Mouse (Mus musculus) layer of hippocampus, adult 2 months (tissue): Measurements from ENCODE around the gene Snn. TPM values are rescaled to one million over a fixed set of nuclear protein-coding genes. Genes with fewer than 3 reads are reported as not detected.
"Not testable (repeated sequence)": the region's sequence is repeated elsewhere in the genome, so short reads cannot be mapped to it uniquely, and the experiment has no call there.

ENCODE experiments used
- DNase-seq, 2 experiments: peaks; one replicate each; pipeline ENCODE4 v3.0.0; 2022; ENCODE audit warnings: low spot score in 2 of 2
- H3K27ac ChIP-seq: fragments of 200-600 bp; 2 replicates; pipeline ENCODE4 v1.8.1; 2022
- H3K4me3 ChIP-seq: fragments of 200-600 bp; 2 replicates; pipeline ENCODE4 v1.8.1; 2022; ENCODE audit warnings: mild to moderate bottlenecking
- CTCF ChIP-seq: fragments of 200-600 bp; conservative IDR thresholded peaks from 2 replicates; pipeline ENCODE4 v1.8.1; 2022; ENCODE audit warnings: antibody characterized with exemption, mild to moderate bottlenecking, moderate library complexity
- long read RNA-seq, 2 experiments: library from polyadenylated mRNA; stranded (forward); transcript quantifications; one replicate each; pipeline ENCODE4 v2.0.0; 2021; ENCODE audit warnings: borderline mapping rate in 2 of 2
- total RNA-seq, 2 experiments: library from RNA; stranded (reverse); gene quantifications; 2 replicates each; pipeline ENCODE4 v1.2.3; 2021

The Snn gene
- total RNA-seq = 100 to 1,000 TPM; 171 TPM
- long read RNA-seq, experiment 1, transcript Snn-201 (2 exons, 2,872 nt) = major isoform, 67 of 90 reads
- long read RNA-seq, experiment 1, partial matches to known transcripts = 21 of 90 reads
- long read RNA-seq, experiment 1, other reads (novel, unspliced or antisense) = 2 of 90 reads
- long read RNA-seq, experiment 2, transcript Snn-201 (2 exons, 2,872 nt) = major isoform, 81 of 114 reads
- long read RNA-seq, experiment 2, partial matches to known transcripts = 30 of 114 reads
- long read RNA-seq, experiment 2, other reads (novel, unspliced or antisense) = 3 of 114 reads

DNA sequence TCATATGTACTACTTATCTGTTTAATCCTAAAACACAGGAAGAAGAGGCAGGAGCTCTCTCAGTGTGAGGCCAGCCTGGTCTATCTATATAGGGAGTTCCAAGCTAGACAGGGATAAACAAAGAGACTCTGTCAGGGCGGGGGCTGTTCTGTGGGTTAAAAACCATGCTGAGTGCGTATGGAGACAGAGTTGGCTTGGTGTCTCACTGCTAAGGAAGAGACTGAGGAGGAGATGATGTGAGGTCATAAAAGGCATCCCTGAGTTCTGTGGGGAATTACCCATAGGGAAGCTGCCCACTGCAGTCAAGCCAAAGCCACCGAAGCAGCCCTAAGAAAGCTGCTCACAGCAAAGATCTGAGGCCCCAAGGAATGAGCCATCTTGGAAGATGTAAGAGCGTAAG lies at the start of gene Snn:
Gene Snn (plus strand): TSS at position 301 of the 400 bp plus-strand sequence.
- DNase-seq = no peak
- Histone ChIP-seq H3K4me3 (no peak within 1 kb of the TSS), H3K27ac (no peak within 1 kb of the TSS)
- no peak for TF ChIP-seq CTCF

DNA sequence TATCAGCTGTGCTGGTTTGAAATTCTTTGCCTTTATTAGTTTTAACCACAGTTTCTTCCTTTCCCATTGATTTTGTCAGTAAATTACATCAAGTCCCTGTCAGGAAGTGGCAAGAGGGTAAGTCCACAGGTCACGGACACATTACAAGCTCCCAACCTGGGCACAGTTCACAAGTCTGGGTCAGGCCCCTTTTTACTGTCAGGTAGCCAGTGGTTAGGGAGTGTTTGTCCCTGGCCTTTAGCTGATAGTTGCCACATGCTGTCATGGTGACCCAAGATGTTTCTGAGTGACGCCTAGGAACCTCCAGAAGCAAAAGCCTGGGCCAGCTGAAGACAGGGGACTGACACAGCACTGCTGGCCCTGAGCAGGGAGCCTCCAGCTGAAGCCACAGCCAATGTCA lies 49.5 kb upstream of the Snn start:
- no peak for TF ChIP-seq CTCF
- DNase-seq = no peak
- Histone ChIP-seq H3K27ac (peak overlapping the region; percentile 58), H3K4me3 (no peak overlapping the region)

DNA sequence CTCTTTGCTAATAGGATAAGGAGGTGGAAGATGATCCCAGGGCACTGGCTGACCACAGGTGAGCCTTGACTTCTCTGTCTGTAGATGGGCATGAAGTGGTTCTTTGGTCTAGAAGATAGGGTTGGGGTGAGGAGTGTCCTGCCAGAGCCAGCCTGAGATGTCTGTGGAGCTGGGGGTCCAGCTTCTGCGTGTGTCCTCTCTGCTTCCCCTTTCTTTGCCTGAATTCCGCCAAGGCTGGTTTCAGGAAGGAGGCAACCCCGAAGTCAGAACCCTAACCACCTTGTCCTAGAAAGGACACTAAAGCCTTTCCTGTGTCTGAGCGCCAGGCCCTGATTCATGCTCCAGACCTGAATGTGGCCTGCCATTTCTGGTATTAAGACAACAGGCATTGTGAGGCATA lies 48.8 kb upstream of the Snn start:
- H3K27ac ChIP-seq = peak overlapping the region; percentile 58
- no peak overlapping the region for H3K4me3 ChIP-seq
- TF ChIP-seq CTCF = no peak
- DNase-seq = no peak

DNA sequence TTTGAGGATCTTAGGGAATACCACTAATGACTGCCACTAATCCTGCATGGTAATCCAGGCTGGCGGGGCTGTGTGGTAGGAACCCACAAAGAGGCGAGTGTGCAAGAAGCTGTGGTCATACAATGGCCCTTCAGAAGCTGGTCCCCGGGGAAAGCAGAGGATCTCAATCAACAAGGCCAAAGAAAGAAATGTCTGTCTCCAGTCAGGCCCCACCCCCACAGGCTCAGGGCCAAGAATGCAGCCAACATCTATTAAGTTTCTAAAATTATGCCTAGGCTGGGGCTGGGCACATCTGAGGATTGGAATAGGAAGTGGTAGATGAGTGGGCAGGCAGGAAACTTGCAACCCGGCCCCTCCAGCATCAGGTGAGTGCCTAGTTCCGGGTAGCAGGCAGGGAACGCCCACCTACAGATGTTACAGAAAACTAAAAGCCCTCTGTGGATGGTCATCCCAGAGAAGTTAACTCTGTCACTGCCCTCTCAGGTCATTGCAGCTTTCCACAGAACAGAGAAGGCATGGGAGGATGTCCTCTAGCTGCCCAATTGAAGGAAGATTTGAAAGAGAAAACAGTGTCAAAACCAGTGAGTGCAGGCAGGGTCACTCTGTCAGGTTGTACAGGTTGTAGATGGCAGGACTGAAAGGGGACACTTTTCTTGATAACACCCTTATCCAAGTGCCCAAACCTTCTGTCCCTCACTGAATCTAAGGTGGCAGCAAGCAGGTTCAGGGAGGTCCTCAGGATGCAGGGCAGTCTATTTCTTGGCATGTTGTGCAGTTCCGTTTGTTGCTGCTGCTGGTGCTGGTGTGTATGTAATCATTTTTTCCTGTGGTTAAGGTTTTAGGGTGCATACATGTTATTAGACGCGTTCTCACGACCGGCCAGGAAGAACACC lies 47.9 kb upstream of the Snn start:
- DNase-seq = peak; percentile 61 to 65
- TF ChIP-seq CTCF = no peak
- Histone ChIP-seq H3K27ac (peak overlapping the region; percentile 58), H3K4me3 (no peak overlapping the region)

DNA sequence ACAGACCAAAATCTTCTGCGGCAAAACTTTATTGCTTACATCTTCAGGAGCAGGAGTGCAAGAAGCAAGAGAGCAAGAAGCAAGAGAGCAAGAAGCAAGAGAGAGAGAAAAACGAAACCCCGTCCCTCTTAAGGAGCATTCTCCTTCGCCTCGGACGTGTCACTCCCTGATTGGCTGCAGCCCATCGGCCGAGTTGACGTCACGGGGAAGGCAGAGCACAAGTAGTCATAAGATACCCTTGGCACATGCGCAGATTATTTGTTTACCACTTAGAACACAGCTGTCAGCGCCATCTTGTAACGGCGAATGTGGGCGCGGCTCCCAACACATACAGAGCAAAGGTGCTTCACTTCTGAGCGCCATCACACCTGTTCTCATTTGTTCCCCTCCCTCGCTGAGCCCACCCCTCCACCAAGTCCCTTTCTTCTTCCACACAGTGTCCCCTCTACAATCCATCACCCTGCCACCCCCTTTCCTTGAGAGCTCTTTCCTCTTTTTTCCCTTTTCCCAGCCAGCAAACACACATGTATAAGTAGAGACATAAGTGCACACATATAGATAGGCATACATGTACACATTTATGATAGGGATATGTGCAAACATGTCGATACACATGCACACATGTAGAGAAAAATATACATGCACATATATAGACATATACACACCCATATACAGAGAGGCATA lies 47.1 kb upstream of the Snn start:
- DNase-seq, H3K27ac ChIP-seq, H3K4me3 ChIP-seq: not testable (repeated sequence)

DNA sequence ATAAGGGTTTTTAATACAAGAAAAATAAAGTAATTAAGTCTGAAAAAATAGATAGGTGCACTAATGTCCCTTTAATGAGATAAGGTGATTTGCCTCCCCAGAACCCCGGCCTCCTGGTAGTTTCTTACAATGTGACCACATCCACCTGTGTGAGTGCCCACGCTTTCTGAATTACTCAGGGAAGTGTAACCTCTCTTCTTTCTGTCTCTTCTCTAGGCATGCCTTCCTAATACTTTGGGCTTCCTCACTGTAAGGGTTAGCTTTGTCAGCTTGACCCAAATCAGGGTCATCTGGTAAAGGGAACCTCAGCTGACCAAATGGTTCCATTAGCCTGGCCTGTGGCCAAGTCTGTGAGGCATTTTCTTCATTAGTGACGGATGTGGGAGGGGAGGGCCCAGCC lies 46.3 kb upstream of the Snn start:
- H3K27ac ChIP-seq = no peak overlapping the region
- DNase-seq = no peak
- H3K4me3 ChIP-seq = no peak overlapping the region
- TF ChIP-seq CTCF = no peak

DNA sequence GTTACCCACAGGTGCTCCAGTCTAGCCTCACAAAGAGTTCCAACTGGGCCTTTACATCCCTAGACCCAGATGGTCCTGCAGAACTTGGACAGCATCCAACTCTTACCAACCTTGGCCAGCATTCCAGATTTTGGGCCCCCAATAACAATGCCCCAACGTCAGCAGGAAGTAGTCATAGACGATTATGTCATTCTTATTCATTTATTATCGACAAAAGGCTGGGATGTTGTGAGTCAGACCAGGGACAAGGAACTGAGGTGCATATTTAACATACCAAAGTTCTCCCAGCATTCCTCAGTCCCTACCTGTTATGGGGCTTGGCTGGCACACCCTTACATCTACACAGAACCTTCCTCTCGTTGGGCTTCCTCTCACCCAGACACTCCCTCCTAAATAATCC lies 44.4 kb upstream of the Snn start:
- Histone ChIP-seq H3K4me3 (no peak overlapping the region), H3K27ac (no peak overlapping the region)
- no peak for DNase-seq
- no peak for TF ChIP-seq CTCF

DNA sequence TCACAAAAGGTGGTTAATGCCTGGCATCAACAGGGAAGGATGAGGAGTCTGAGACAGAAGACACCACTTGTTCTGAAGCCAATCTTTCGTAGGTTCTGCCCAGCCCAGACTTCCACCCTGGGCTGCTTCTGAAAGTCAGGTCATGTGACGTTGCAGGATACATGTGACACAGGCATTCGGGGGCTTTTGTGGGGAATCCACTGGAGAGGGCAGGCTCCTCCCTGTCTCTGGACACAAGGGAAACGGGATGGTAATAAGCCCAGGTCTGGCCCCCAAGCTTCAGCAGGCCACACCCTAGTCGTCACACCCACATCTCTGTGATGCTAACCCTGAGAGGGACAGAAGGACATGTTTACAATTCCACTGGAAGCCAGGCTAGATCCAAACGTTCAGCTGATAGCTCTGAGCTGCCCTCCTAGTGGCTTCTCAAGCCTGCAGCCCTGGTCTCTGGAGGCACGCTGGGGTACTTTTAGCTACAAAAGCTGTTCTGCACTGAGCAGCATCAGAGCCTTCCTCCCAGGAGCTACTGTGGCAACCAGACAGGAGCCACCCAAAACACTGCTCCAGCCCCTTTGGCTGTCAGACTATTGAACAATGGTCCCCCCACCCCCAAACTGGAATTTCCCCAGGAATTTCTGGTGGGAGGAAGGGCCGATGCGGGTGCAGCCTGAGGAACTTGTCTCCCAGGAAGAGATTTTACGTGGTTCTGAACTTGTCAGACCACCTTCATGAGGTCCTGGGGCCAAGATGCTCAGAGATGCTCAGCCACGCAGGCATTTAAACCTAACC lies 42.7 kb upstream of the Snn start:
- Histone ChIP-seq H3K4me3 (no peak overlapping the region), H3K27ac (no peak overlapping the region)
- DNase-seq = no peak
- no peak for TF ChIP-seq CTCF

DNA sequence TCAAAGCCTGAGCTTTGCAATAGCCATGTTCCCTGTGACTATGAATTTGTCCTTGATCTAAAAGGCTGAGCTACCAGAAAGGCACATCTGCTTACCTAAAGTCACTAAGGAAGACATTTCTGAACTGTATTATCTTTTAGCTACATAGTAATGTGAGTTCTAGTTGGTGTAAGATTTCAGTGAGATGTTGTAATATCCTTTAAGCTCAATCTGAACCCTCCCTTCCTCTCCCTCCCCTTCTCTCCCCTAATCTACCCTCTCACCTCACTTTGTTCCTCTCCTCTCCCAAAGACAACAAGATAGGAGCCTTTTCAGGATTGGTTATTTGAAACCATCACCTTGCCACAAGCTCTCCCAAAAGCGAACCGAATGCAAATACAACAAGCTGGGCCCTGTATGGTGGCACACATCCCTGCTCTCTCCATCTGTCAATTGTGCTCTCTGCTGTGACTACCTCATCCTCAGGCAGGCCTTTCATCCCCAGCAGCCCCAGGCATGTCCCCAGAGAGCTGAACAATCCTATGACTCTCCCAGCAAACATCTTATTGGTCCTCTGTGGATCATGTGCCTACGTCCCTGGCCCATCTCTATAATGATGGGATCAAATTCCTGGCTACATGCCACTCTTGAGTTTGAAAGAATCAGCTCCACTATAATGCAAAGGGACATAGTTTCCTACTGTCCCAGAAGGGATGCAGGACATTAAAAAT lies 39.2 kb upstream of the Snn start:
- no peak for TF ChIP-seq CTCF
- Histone ChIP-seq H3K4me3 (no peak overlapping the region), H3K27ac (peak overlapping the region; percentile 43; the same call in 1 of the 2 replicates)
- DNase-seq = no peak

DNA sequence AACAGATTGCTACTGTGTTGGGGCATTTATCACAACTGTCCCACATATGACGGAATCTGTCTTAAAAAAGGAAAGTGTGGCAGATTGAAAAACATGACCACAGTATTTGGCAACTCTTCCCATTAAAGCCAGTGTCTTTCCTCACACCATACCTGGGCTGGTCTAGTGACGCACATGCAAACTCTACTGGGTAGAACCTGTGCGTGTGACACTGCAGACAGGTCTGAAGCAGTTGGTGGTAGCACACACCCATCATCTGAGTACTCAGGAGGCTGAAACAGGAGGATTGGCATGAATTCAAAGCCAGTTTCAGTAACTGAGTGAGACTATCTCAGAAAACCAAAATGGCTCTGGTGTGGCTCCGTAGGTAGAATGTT lies 38.6 kb upstream of the Snn start:
- H3K4me3 ChIP-seq = no peak overlapping the region
- no peak for DNase-seq
- H3K27ac ChIP-seq = no peak overlapping the region; the same call in 1 of the 2 replicates
- TF ChIP-seq CTCF = no peak

DNA sequence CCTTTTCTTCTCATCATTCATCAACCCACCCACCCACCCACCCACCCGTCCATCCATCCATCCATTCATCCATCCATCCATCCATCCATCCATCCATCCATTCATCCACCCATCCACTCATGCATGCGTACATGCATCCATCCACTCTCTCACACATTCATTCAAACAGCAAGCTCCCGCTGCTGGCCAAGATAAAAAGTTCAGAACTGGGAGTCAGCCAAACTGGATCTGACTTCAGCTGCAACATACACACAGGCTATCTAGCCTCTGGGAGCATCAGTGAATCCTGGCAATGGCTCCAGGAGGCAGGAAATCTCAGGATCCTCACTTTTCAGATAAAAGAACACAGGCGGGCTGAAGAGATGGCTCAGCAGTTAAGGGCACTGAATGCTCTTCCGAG lies 37.1 kb upstream of the Snn start:
- no peak for DNase-seq
- TF ChIP-seq CTCF = no peak
- Histone ChIP-seq H3K4me3 (no peak overlapping the region), H3K27ac (no peak overlapping the region)

DNA sequence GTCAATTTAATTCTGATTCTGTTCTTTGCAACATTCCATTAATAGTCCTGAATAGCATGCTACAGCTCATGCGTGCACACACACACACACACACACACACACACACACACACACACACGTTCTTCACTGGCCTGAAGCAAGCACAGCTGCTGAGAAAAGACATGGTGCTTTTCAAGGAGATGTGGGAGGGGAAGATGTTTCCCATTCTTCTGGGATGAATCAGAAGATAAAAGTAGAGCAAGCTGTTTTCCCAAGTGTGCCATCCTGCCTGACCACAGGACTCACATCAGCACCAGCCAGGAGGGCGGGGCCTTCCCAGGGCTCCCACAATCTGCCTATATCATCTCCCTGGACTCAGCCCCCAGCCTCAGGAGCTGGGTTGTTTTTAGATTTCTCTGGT lies 35.9 kb upstream of the Snn start:
- no peak for TF ChIP-seq CTCF
- H3K4me3 ChIP-seq = no peak overlapping the region
- DNase-seq = no peak
- H3K27ac ChIP-seq = no peak overlapping the region
